Mouse (Mus musculus) embryonic facial prominence, embryonic 14.5 days (tissue): ENCODE data around the gene Rnf212b. TPM values are rescaled to one million over a fixed set of nuclear protein-coding genes. Genes with fewer than 3 reads are reported as not detected.

Source experiments
- ATAC-seq: fragments of 200-750 bp; cut with Nextera tagmentation; 2 replicates; pipeline ENCODE4 v1.8.0; 2017; ENCODE audit warnings: low read depth, moderate number of reproducible peaks, moderate TSS enrichment
- DNase-seq: peaks from one replicate; pipeline ENCODE4 v3.0.0-alpha.2; 2015; ENCODE audit warnings: low spot score
- H3K27ac ChIP-seq: fragments of 300-500 bp; sonication (generic); replicated peaks from 2 replicates; pipeline ENCODE4 v1.5.1; 2014; ENCODE audit warnings: low read depth, mild to moderate bottlenecking, low read length, moderate library complexity
- H3K27me3 ChIP-seq: fragments of 300-500 bp; sonication (generic); replicated peaks from 2 replicates; pipeline ENCODE4 v1.6.1; 2014; ENCODE audit warnings: low read length; ENCODE audit not compliant: control insufficient read depth, insufficient read depth
- H3K36me3 ChIP-seq: fragments of 300-500 bp; sonication (generic); 2 replicates; pipeline ENCODE4 v1.6.1; 2014; ENCODE audit warnings: low read length, mixed read lengths; ENCODE audit not compliant: control insufficient read depth, insufficient read depth
- H3K4me1 ChIP-seq: fragments of 300-500 bp; sonication (generic); 2 replicates; pipeline ENCODE4 v1.6.1; 2014; ENCODE audit warnings: antibody characterized with exemption, low read length; ENCODE audit not compliant: control insufficient read depth, insufficient read depth
- H3K4me2 ChIP-seq: fragments of 300-500 bp; sonication (generic); 2 replicates; pipeline ENCODE4 v1.6.1; 2014; ENCODE audit warnings: low read depth, mild to moderate bottlenecking, low read length, moderate library complexity, mixed read lengths
- H3K4me3 ChIP-seq: fragments of 300-500 bp; sonication (generic); 2 replicates; pipeline ENCODE4 v1.5.1; 2014; ENCODE audit warnings: low read depth, mild to moderate bottlenecking, low read length
- H3K9ac ChIP-seq: fragments of 300-500 bp; sonication (generic); 2 replicates; pipeline ENCODE4 v1.6.1; 2014; ENCODE audit warnings: low read depth, mild to moderate bottlenecking, low read length, moderate library complexity, mixed read lengths
- H3K9me3 ChIP-seq: fragments of 300-500 bp; sonication (generic); 2 replicates; pipeline ENCODE4 v1.6.1; 2016; ENCODE audit warnings: low read length; ENCODE audit not compliant: control insufficient read depth
- WGBS: fragments of 180-500 bp; shearing (Covaris S2); extraction: QIAGEN DNeasy Blood & Tissue Kit; methylation state at CpG from one replicate; pipeline ENCODE4 v1.1.7; 2014; 5-methylcytosine and 5-hydroxymethylcytosine counted together
- polyA plus RNA-seq: library from polyadenylated mRNA; unstranded; fragments of >200 nt; fragmentation: Nextera tagmentation; extraction: Ambion mirVana; gene quantifications from 2 replicates; pipeline ENCODE4 v1.2.1, GENCODE M21; 2014

Gene Rnf212b
- polyA plus RNA-seq, 1 experiment from 2014 or later: not detected

DNA sequence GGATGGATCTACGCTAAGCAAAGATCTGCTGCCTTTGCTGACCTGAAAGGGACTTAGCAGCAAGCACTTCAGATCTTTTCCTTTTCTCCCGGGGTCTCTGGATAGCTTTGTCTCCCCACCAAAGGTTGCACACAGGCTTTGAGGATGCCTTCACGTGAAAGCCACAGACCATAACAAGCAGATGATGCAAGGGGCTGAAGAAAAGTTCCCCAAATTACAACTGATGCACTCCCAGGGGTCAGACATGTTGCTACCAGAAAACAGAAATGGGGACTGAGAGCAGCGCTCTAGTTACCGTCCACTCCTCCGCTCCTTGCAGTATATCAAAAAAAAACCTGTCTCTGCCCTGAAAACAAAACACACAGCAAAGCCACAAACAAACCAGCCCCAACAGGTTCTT lies 21.8 kb upstream of the Rnf212b start:
- no peak for DNase-seq
- H3K9me3 ChIP-seq: no peaks in the 10 kb centered on the region

DNA sequence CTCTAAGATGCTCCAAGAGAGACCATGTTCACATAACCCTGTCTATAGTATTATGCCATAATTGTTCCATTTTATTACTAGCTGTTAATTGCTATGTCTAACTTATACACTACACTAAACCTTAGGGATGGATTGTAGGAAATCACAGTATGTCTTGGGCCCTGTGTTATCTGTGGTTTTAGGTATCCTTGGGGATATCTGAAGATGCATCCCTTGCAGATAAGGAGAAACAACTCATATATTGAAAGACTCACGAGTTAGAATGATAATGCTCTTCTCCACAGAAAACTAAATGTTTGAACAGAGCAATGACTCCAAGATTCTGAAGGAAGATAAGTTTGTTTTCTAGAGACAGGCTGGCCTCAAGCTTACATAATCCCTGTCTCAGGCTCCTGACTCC lies 20.6 kb upstream of the Rnf212b start:
- DNase-seq: no peak

More for the DNA sequence above, 21.8 kb upstream of the Rnf212b start:
- ATAC-seq: no peak
- no peaks in the 10 kb centered on the region for H3K27me3 ChIP-seq
- no peaks in the 10 kb centered on the region for H3K36me3 ChIP-seq
- no peaks in the 10 kb centered on the region for H3K4me1 ChIP-seq
- no peak overlapping the region for H3K4me2 ChIP-seq
- no peak overlapping the region for H3K4me3 ChIP-seq
- WGBS: 76% methylated on average over 6 of the region's 6 CpGs
- H3K9ac ChIP-seq: no peak overlapping the region
- H3K27ac ChIP-seq: no peak overlapping the region

DNA sequence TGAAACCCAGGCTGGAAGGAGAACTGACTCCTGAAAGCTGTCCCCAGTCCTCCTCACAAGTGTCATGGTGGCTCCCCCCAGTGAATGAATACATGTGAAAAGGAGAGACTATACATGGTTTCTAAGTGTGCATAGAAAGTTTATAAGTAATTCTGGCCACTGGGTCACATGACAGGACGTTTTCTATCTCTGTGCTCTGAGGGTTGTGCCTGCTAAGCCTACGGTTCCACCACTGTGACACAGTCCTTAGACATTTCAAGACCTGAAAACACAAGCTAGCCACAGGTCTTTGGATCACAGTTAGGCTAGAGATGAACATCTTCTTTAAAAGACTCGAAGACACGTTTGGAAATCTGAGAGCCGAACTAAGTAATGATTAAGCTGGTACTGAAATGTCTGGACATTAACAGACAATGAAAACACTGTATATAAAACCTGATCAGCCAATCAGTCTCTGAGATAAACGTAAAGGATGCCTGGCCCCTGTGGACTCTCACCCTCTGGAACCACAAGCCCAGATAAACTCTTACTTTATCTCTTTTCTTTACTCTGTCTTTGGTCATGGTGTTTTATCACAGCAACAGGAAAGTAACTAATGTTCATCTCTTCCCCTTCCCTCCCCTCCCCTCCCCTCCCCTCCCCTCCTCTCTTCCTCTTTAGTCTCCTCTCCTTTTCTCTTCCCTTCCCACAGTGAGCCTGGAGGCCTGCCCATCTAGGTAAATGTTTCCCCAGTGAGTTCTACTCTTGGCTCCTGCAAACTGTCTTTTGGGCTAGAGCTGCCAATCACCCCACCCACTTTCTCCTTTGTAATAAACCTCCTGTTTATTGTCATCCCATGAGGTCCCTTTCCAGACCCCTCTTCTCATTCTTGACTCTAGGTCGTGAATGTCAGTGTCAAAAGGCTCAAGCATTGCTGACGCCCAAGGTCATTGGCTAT lies 19.8 kb upstream of the Rnf212b start:
- Histone ChIP-seq H3K27ac (no peak overlapping the region), H3K36me3 (no peaks in the 10 kb centered on the region), H3K4me3 (no peak overlapping the region), H3K4me1 (no peaks in the 10 kb centered on the region), H3K4me2 (no peak overlapping the region), H3K27me3 (no peaks in the 10 kb centered on the region), H3K9me3 (no peaks in the 10 kb centered on the region), H3K9ac (no peak overlapping the region)
- 82% methylated on average over 8 of the region's 8 CpGs for WGBS
- ATAC-seq (no peak), DNase-seq (no peak)

More for the DNA sequence above, 20.6 kb upstream of the Rnf212b start:
- WGBS: 67% methylated on average over 1 of the region's 1 CpGs
- H3K9ac ChIP-seq: no peak overlapping the region
- no peak for ATAC-seq
- H3K4me3 ChIP-seq: no peak overlapping the region
- no peaks in the 10 kb centered on the region for H3K27me3 ChIP-seq
- H3K36me3 ChIP-seq: no peaks in the 10 kb centered on the region
- H3K4me1 ChIP-seq: no peaks in the 10 kb centered on the region
- H3K4me2 ChIP-seq: no peak overlapping the region
- no peaks in the 10 kb centered on the region for H3K9me3 ChIP-seq
- H3K27ac ChIP-seq: no peak overlapping the region

DNA sequence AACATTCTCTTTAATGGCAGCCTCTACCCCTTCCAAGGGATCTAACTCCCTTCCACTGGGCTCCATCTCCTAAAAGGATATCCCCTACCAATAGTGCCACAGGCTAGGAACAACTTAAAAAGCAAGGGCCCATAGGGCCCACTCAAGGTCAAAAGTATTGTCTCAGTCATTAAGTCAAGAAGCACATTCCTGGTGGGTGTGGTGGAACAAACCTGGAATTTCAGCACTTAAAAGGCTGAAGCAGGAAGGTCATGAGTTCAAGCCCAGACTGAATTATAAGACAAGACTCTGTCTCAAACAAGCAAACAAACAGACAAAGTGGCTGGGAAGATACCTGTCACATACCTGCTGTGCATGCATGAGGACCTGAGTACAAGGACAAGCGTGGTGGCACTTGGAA lies 18.0 kb upstream of the Rnf212b start:
- 79% methylated on average over 1 of the region's 1 CpGs for WGBS
- ATAC-seq: no peak
- H3K9ac ChIP-seq: no peak overlapping the region
- no peaks in the 10 kb centered on the region for H3K36me3 ChIP-seq
- no peak for DNase-seq
- H3K27me3 ChIP-seq: no peaks in the 10 kb centered on the region
- no peaks in the 10 kb centered on the region for H3K4me1 ChIP-seq
- no peak overlapping the region for H3K4me3 ChIP-seq
- no peak overlapping the region for H3K27ac ChIP-seq
- H3K9me3 ChIP-seq: no peaks in the 10 kb centered on the region
- H3K4me2 ChIP-seq: no peak overlapping the region

DNA sequence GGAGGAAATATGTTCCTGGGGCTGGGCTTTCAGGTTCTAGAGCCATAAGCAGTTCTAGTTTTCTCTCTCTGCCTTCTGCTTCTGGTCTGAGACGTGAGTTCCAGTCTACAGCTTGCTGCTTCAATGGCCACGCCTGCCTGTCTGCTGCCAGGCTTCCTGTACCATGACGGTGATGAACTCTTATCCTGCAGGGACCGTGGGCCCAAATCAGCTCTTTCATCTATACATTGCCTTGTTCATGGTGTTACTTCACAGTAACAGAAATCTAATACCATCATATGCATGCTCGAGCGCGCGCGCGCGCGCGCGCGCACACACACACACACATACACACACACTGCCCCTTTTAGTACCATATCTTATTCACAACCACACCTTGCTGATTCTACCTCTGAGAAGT lies 17.2 kb upstream of the Rnf212b start:
- H3K9ac ChIP-seq: no peak overlapping the region
- ATAC-seq (no peak), DNase-seq (no peak)
- H3K27me3 ChIP-seq: no peaks in the 10 kb centered on the region
- 90% methylated on average over 15 of the region's 15 CpGs for WGBS
- no peaks in the 10 kb centered on the region for H3K9me3 ChIP-seq
- no peaks in the 10 kb centered on the region for H3K36me3 ChIP-seq
- no peak overlapping the region for H3K4me2 ChIP-seq
- no peak overlapping the region for H3K27ac ChIP-seq
- no peak overlapping the region for H3K4me3 ChIP-seq
- H3K4me1 ChIP-seq: no peaks in the 10 kb centered on the region

DNA sequence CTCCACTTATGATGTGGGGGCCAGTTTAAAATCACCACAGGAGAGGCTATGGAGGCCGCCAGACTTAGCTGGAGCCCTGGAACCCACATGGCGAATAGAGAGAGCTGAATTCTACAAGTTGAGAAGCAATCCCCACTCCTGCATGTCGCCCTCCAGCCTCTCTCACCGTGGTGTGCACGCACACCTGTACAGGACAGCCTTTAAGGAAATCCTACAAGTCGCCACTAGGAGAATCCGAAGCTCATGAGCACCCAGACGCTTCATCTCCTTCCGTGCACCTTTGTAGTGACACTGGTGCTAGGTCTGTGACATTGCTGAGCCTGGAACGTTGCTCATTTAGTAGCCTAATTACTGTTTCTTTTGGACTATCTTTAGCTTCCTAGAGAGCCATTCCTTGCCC lies 14.3 kb upstream of the Rnf212b start:
- H3K4me1 ChIP-seq: no peaks in the 10 kb centered on the region
- H3K27me3 ChIP-seq: no peaks in the 10 kb centered on the region
- H3K9me3 ChIP-seq: no peaks in the 10 kb centered on the region
- ATAC-seq (no peak), DNase-seq (no peak)
- H3K36me3 ChIP-seq: no peaks in the 10 kb centered on the region
- H3K9ac ChIP-seq: no peak overlapping the region
- WGBS: 52% methylated on average over 10 of the region's 10 CpGs
- H3K27ac ChIP-seq: no peak overlapping the region
- H3K4me3 ChIP-seq: no peak overlapping the region
- H3K4me2 ChIP-seq: no peak overlapping the region

DNA sequence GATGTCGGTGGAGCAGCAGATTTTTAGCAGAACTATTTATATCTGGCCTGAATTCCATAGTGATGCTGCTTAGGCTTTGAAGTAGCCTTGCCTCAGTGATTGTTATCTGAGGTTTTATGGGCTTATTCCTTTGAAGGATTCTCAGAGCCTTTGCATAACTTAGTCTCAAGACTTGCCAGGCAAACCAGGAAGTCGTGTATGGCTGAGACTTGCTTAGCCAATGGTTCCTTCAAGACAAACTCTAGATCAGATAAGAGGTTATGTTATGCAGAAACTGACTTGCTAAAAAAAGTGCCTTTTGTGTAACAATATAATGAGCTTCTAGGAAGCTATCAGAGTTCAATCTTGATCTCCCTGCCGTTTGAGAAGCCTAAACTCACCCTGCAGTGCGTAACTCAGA lies 11.5 kb upstream of the Rnf212b start:
- Histone ChIP-seq H3K4me3 (no peak overlapping the region), H3K27ac (no peak overlapping the region), H3K27me3 (no peaks in the 10 kb centered on the region), H3K4me1 (no peaks in the 10 kb centered on the region), H3K36me3 (no peaks in the 10 kb centered on the region), H3K9ac (no peak overlapping the region), H3K9me3 (no peaks in the 10 kb centered on the region), H3K4me2 (no peak overlapping the region)
- DNase-seq (no peak), ATAC-seq (no peak)
- WGBS: 68% methylated on average over 4 of the region's 4 CpGs

DNA sequence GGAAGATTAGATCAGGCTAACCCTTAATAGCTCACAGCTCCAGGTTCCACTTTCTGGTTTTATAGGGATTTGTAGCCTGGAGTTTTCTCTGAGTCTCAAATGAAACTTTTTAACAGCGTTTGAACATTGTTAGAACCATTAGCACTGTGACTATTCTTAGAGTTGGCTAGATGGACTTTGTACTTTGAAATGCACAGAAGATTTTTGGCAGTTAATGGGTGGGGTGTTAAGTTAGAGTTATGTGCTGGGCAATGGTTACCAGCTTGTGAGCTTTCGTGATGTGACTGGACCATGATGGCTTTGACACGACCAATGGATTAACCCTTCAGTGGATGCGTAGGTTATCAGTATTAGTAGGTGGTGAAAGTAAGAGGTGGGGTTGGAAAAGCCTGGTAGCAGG lies 7.8 kb upstream of the Rnf212b start:
- ATAC-seq: no peak
- Histone ChIP-seq H3K27me3 (no peaks in the 10 kb centered on the region), H3K4me2 (no peak overlapping the region), H3K27ac (no peak overlapping the region), H3K4me3 (no peak overlapping the region), H3K36me3 (no peaks in the 10 kb centered on the region), H3K9ac (no peak overlapping the region), H3K4me1 (no peaks in the 10 kb centered on the region), H3K9me3 (no peaks in the 10 kb centered on the region)
- WGBS: 73% methylated on average over 4 of the region's 4 CpGs
- DNase-seq: no peak
